21 mouse cellular contexts compared by ENCODE assay signal in the genomic region with DNA sequence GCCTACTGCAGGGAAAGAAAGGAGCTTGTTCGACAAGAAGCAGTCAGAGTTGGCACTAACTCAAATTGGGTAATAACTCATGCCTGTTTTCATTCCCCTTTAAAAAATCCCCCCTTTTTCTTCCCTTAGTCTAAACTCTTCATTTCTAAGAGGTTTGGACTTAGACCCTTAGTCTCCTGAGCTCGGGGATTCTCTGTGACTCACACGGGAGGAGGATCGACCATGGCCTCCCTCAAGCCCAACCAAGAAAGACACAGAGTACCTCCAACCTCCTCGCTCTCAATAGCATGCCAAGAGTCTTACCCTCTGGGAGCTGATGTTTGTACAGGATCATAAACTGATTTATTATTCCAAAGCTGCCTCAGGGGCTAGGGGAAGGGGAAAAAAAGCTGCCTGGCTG. TPM values are rescaled to one million over a fixed set of nuclear protein-coding genes. Genes with fewer than 3 reads are reported as not detected.
DNase-seq lines count a peak whose midpoint lies in the region; ATAC-seq and TF ChIP-seq lines count a peak whose summit lies in the region.
"Had no signal": no experiment of that assay in that cellular context is flagged by ENCODE, and none has a peak within 500 bp of the region (broad histone marks: within the 10 kb centered on the region; RNA-seq: fewer than 3 reads in every experiment).

No protein-coding gene starts in this region.

- peaks cover 8% of the 10 kb centered on the region for H3K9me3 ChIP-seq in kidney, embryonic 16.5 days (ENCODE audit: low read length)
- H3K9me3 ChIP-seq: midbrain, embryonic 15.5 days had no signal

- peak; percentile 26 for DNase-seq in adrenal gland, postnatal 14 days
- no peak for DNase-seq in adrenal gland, adult 18-20 months (ENCODE audit: low spot score in 2 of 2)
- DNase-seq in kidney, adult 9 months, result no peak
- DNase-seq in Patski (ENCODE audit: low read depth, low spot score), result peak; percentile 13
- peak; percentile 28 for DNase-seq in skeletal muscle tissue, adult 2 months (ENCODE audit: low read depth, low spot score)
- DNase-seq in B cell, adult 2 months, result no peak
- DNase-seq in right cerebral cortex, postnatal 10 days (ENCODE audit: low spot score in 2 of 2), result no peak
- DNase-seq: cerebellum, adult 9-10 months; forebrain, postnatal 0 days; heart, adult 2 months; heart, postnatal 36 days; kidney, adult 2 months; kidney, postnatal 4 days; layer of hippocampus, adult 9-11 months; liver; thymus, adult 18-20 months; thymus, postnatal 4 days had no signal

- H3K4me1 ChIP-seq in kidney, embryonic 16.5 days (ENCODE audit: insufficient read depth, low read length), result 0 out of 2 replicates have a peak, but pooled peaks cover 3% of the 10 kb centered on the region
- H3K4me1 ChIP-seq: midbrain, embryonic 15.5 days had no signal

- no peak for TF ChIP-seq CTCF in Patski (IDR thresholded peaks at IDR 0.05)

- no peaks in the 10 kb centered on the region for H3K27me3 ChIP-seq in kidney, embryonic 16.5 days (ENCODE audit: insufficient read depth, low read length)
- no peaks in the 10 kb centered on the region for H3K27me3 ChIP-seq in Patski
- H3K27me3 ChIP-seq: embryonic facial prominence, embryonic 12.5 days; midbrain, embryonic 15.5 days had no signal

- in situ Hi-C loops in Patski (cut with MboI; ENCODE audit: low pct_unique_long_range_greater_than_20kb), result no loop called here

- no peak overlapping the region for H3K9ac ChIP-seq in kidney, embryonic 16.5 days (replicated peaks; ENCODE audit: low read length)
- H3K9ac ChIP-seq: embryonic facial prominence, embryonic 12.5 days; forebrain, postnatal 0 days; midbrain, embryonic 15.5 days had no signal

- no peak overlapping the region for H3K4me3 ChIP-seq in kidney, embryonic 16.5 days (ENCODE audit: low read length)
- H3K4me3 ChIP-seq: embryonic facial prominence, embryonic 12.5 days; heart, adult 2 months; midbrain, embryonic 15.5 days had no signal

- CTCF ChIA-PET in Patski (lab: Charles Lee), result no interaction called here

- POLR2A ChIA-PET in Patski (lab: Charles Lee), result no interaction called here

- 38% methylated on average over 5 of the region's 5 CpGs for WGBS in kidney, embryonic 16.5 days

- peaks cover 23% of the 10 kb centered on the region for H3K36me3 ChIP-seq in kidney, embryonic 16.5 days (ENCODE audit: insufficient read depth, low read length)
- H3K36me3 ChIP-seq: G1E; midbrain, embryonic 15.5 days had no signal

- no peak overlapping the region for H3K4me2 ChIP-seq in kidney, embryonic 16.5 days (replicated peaks; ENCODE audit: low read depth, low read length)
- H3K4me2 ChIP-seq: embryonic facial prominence, embryonic 12.5 days; midbrain, embryonic 15.5 days had no signal

- ATAC-seq in kidney, embryonic 16.5 days (ENCODE audit: low FRiP score, low TSS enrichment), result 0 out of 2 replicates have a peak, but pooled peaks have one; percentile 35
- ATAC-seq in Patski, result no peak
- ATAC-seq: forebrain, postnatal 0 days; midbrain, embryonic 15.5 days had no signal

- no peak overlapping the region for H3K27ac ChIP-seq in kidney, embryonic 16.5 days (ENCODE audit: low read length)
- H3K27ac ChIP-seq: embryonic facial prominence, embryonic 12.5 days; heart, adult 2 months; midbrain, embryonic 15.5 days had no signal

RNA-seq across cellular contexts. Expression of a gene that starts 54.1 kb away (rescaled TPM):
- 55.7 and 74.0 TPM in 2 replicates for total RNA-seq in adrenal gland, postnatal 14 days (2021)
- 10 to 100 TPM; 71.5 to 78.4 TPM for total RNA-seq in adrenal gland, adult 18-20 months (2021)
- 133 and 139 TPM in 2 replicates for polyA plus RNA-seq in kidney, embryonic 16.5 days (2015; fragmentation: Nextera tagmentation; extraction: Ambion mirVana)
- polyA plus RNA-seq in Patski (2021), result 40.8 TPM

Comparison
In these comparisons a context has a peak if more than half of its experiments do, and no peak if none do; other contexts are left out.
1. DNase-seq: peak in adrenal gland, postnatal 14 days (single experiment), Patski (single experiment) and skeletal muscle tissue, adult 2 months (single experiment); none in adrenal gland, adult 18-20 months (0 of 2), kidney, adult 9 months (single experiment), B cell, adult 2 months (0 of 2) and right cerebral cortex, postnatal 10 days (0 of 2).